Mouse (Mus musculus): ENCODE data around the gene Cuedc1.

DNA sequence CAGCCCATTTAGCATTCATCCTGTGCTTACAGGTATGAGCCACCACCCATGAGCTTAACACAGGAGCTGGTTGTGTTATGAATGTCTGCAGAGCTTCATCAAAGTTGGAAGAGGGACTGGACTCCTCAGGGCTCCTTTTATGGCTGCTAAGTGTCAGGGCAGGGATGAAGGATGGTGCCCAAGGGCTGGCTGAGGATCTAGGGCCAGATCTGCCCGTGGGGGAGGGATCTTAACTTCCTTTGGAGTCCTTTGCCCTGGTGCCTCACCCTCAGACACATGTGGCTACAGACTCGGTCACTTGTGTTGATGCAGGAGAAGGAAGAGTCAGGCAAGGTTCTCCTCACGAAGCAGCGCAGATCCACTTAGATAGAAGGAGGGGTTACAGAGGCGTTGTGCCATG is 62.5 kb downstream of the Cuedc1 start:
- TF ChIP-seq CTCF (IDR thresholded peaks at IDR 0.05; ENCODE audit: low read depth) (no peak), EP300 (IDR thresholded peaks at IDR 0.05; ENCODE audit: low read depth) (no peak)
